Mouse (Mus musculus): ENCODE results near the gene Cnfn. TPM values are rescaled to one million over a fixed set of nuclear protein-coding genes. Genes with fewer than 3 reads are reported as not detected.
"Not testable (repeated sequence)": the region's sequence is repeated elsewhere in the genome, so short reads cannot be mapped to it uniquely, and the experiment has no call there.

Gene Cnfn
- polyA plus RNA-seq, 1 experiment, result not detected

GRCm38 (mm10) chr7:25365937-25366625, 3.4 kb downstream of the Cnfn start:
- no peak for DNase-seq (ENCODE audit: low read depth)

- no peak for DNase-seq (ENCODE audit: low read depth)
Observed at GRCm38 (mm10) chr7:25363632-25364031, 5.9 kb downstream of the Cnfn start.

- no peak for DNase-seq (ENCODE audit: low read depth)
Observed at GRCm38 (mm10) chr7:25363151-25363550, 6.4 kb downstream of the Cnfn start.

DNA sequence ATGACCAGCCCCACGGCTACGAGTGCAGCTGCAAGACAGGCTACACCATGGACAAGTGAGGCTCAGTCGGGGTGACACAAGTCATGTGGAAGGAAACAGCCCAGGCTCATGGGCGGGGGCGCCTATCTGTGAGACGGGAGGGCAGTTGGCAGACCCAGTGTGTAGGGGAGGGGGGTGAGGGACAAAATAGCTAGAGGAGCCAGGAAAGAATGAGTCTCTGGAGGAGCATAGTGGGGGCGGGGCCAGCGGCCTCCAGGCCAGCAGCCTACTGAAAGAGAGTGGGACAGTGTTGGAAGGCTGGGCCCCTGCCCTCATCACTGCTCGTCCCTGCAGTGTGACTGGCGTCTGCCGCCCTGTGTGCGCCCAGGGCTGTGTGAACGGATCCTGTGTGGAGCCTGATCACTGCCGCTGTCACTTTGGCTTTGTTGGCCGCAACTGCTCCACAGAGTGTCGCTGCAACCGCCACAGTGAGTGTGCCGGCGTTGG, 10.8 kb downstream of the Cnfn start:
- no peak for DNase-seq (ENCODE audit: low read depth)

GRCm38 (mm10) chr7:25348861-25349260, 20.7 kb downstream of the Cnfn start:
- DNase-seq (ENCODE audit: low read depth), result no peak

DNA sequence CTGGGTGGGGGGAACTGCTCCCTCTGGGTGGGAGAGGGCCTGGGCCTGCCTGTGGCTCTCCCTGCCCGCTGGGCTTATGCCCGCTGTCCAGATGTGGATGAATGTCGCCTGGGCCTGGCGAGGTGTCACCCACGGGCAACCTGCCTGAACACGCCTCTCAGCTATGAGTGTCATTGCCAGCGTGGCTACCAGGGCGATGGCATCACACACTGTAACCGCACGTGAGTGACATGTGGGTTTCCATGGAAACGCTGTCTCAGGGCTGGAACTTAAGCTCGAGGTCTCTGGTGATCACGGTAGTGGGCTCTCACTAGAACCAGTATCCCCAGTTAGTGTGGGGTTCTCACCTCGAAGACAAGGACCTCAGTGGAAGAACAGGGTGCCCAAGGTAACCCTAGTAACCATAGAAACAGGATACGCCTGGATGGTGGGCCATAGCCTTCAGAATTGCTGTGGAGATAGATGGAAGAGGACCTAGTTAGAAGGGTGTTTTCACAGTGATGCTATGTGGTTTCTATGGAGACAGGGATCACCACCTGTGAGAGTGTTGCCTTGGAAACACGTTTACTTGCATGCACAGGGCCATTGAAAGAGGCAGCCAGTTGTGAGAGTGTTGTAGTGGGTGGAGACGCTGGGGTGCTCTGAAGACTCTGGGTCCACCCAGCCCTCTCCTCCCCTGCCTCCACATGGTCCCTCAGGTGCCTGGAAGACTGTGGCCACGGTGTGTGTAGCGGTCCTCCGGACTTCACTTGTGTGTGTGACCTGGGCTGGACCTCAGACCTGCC, 28.3 kb downstream of the Cnfn start:
- no peak for DNase-seq (ENCODE audit: low read depth)

DNA sequence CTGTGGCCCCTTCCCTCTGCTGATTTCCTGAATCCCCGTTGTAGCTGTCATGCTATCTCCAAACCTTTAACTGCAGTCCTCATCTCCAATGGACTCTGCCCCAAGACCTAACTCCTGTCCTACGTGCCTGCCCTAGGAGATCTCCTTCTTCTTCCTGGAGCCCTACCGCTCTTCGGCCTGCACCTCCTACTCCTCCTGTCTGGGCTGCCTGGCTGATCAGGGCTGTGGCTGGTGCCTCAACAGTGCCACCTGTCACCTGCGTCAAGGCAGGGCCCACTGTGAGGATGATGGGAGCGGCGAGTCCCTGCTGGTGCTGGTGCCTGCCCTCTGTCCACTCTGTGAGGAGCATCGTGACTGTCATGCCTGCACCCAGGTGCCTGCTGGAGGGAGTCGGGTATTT, 30.2 kb downstream of the Cnfn start:
- no peak for DNase-seq (ENCODE audit: low read depth)

GRCm38 (mm10) chr7:25334472-25334871, 35.1 kb downstream of the Cnfn start:
- DNase-seq (ENCODE audit: low read depth), result no peak

- no peak for DNase-seq (ENCODE audit: low read depth)
Observed at GRCm38 (mm10) chr7:25333596-25334307, 35.8 kb downstream of the Cnfn start.

DNA sequence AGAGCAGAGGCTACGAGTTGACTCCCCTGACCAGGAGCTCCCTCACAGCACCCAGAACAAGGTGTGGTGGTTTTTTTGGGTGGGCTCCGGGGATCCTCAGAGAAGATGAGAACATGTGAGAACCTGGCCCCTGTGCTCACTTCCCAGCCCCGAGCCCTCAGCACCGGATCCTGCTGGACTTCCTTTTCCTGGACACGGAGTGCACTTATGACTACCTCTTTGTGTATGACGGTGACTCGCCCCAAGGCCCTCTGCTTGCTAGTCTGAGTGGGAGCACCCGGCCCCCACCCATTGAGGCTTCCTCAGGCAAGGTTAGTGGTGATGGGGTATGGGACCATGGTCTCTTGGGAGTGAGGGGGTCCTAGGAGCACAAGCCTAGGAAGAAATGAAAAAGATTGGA, 43.3 kb downstream of the Cnfn start:
- DNase-seq (ENCODE audit: low read depth), result no peak

DNA sequence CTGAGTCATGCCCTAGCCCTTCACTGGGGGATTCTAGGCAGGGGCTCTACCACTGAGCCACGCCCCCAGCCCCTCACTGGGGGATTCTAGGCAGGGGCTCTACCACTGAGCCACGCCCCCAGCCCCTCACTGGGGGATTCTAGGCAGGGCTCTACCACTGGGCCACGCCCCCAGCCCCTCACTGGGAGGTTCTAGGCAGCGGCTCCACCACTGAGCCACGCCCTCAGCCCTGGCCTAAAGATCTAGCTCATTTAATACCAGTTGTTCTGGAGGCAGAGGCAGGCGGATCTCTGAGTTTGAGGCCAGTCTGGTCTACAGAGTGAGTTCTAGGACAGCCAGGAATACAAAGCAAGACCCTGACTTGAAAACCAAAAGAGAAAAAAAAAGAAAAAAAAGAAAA, 44.1 kb downstream of the Cnfn start:
- not testable (repeated sequence) for DNase-seq (ENCODE audit: low read depth)

- DNase-seq (ENCODE audit: low read depth), result peak; percentile 58
Observed at GRCm38 (mm10) chr7:25323219-25323618, 46.3 kb downstream of the Cnfn start.

DNA sequence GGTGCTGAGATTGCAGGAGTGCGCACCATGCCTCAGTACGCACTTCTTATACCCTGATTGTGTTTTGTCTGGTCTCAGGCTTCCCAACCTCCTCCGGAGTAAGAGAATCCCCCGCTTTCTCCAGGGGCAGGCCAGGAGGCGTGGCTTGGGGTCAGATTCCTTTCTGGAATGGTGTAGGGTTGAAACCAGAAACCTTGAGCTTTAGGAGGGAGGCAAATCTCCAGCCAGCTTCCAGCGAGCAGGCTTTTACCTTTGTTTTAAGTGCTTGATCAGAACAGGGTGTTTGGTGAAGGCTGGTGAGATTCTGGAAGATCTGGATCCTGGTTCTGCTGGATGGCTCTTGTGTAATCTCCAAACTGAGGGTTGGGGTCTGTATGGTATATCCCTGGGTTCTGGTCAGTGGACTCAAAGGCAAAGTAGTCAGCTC, 47.5 kb downstream of the Cnfn start:
- DNase-seq (ENCODE audit: low read depth), result no peak

Other genes starting within 250 kb of the Cnfn start
- 1.1 and 1.2 TPM in 2 replicates for gene Pou2f2, start 190.0 kb downstream of the Cnfn start, polyA plus RNA-seq (2012; rRNA removed)
- 21.9 and 23.3 TPM in 2 replicates for gene Dedd2, start 149.1 kb downstream of the Cnfn start, polyA plus RNA-seq (2012; rRNA removed)
- 10.1 and 10.3 TPM in 2 replicates for gene Zfp526, start 148.3 kb downstream of the Cnfn start, polyA plus RNA-seq (2012; rRNA removed)
- gene Gsk3a, start 131.9 kb downstream of the Cnfn start, polyA plus RNA-seq (2012; rRNA removed), result 120 and 125 TPM in 2 replicates
- 33.2 and 43.4 TPM in 2 replicates for gene Erf, start 119.0 kb downstream of the Cnfn start, polyA plus RNA-seq (2012; rRNA removed)
- gene Cic, start 102.0 kb downstream of the Cnfn start, polyA plus RNA-seq (2012; rRNA removed), result 54.4 and 81.6 TPM in 2 replicates
- gene Pafah1b3, start 71.7 kb downstream of the Cnfn start, polyA plus RNA-seq (2012; rRNA removed), result 74.1 and 84.0 TPM in 2 replicates
- 0.19 and 0.30 TPM in 2 replicates for gene Prr19, start 68.3 kb downstream of the Cnfn start, polyA plus RNA-seq (2012; rRNA removed)
- gene Tmem145, start 63.6 kb downstream of the Cnfn start, polyA plus RNA-seq (2012; rRNA removed), result not detected in 2 replicates
- 40.0 and 41.2 TPM in 2 replicates for gene Megf8, start 52.6 kb downstream of the Cnfn start, polyA plus RNA-seq (2012; rRNA removed)
- 664 and 702 TPM in 2 replicates for gene Lipe, start 29.0 kb upstream of the Cnfn start, polyA plus RNA-seq (2012; rRNA removed)
- gene Cxcl17, start 43.2 kb upstream of the Cnfn start, polyA plus RNA-seq (2012; rRNA removed), result not detected in 2 replicates
- gene Ceacam1, start 107.9 kb upstream of the Cnfn start, polyA plus RNA-seq (2012; rRNA removed), result 7.4 and 8.9 TPM in 2 replicates
- 0.16 and 0.31 TPM in 2 replicates for gene Ceacam2, start 170.1 kb upstream of the Cnfn start, polyA plus RNA-seq (2012; rRNA removed)
- 0.20 and 0.33 TPM in 2 replicates for gene Erich4, start 246.2 kb upstream of the Cnfn start, polyA plus RNA-seq (2012; rRNA removed)
- gene Dmac2, start 249.7 kb upstream of the Cnfn start, polyA plus RNA-seq (2012; rRNA removed), result 28.5 and 28.9 TPM in 2 replicates

All from gonadal fat pad, adult 2 months (tissue).